Mouse (Mus musculus): Measurements from ENCODE around the gene Pih1d1. TPM values are rescaled to one million over a fixed set of nuclear protein-coding genes. Genes with fewer than 3 reads are reported as not detected.

Gene Pih1d1
- total and polyA plus RNA-seq, 3 experiments = 141 to 148 TPM; not detected in 1

- Histone ChIP-seq H3K9me3 (replicated peaks; ENCODE audit: insufficient read depth, low read length) (no peaks in the 10 kb centered on the region), H3K4me1 (ENCODE audit: control insufficient read depth in 1 of 2, insufficient read depth in 2 of 2, low read length in 2 of 2) (peaks cover 4 to 12% of the 10 kb centered on the region in 2 experiments; a peak in 3 of 4 replicates), H3K4me3 (ENCODE audit: control insufficient read depth in 1 of 2, insufficient read depth in 1 of 2, low read depth in 2 of 2, low read length in 2 of 2) (peak overlapping the region; percentile 84 to 85), H3K27me3 (ENCODE audit: control insufficient read depth in 1 of 2, insufficient read depth in 2 of 2, low read length in 2 of 2) (no peaks in the 10 kb centered on the region), H3K9ac (ENCODE audit: control insufficient read depth, low read depth, low read length, poor library complexity, severe bottlenecking) (peak overlapping the region; percentile 99), H3K36me3 (ENCODE audit: control insufficient read depth in 1 of 2, insufficient read depth in 2 of 2, low read length in 2 of 2) (peaks cover 0 to 7% of the 10 kb centered on the region in 2 experiments; a peak in 2 of 4 replicates), H3K79me2 (ENCODE audit: control insufficient read depth, insufficient read depth, low read length, poor library complexity) (peaks cover 7% of the 10 kb centered on the region; the same call in 1 of the 2 replicates), H3K27ac (ENCODE audit: control insufficient read depth, low read depth, low read length) (peak overlapping the region; percentile 92)
- DNase-seq (ENCODE audit: low read depth, low spot score) = peak; percentile 24
- TF ChIP-seq MAX (IDR thresholded peaks at IDR 0.05; ENCODE audit: low read length) = no peak
- TF ChIP-seq HCFC1 (IDR thresholded peaks at IDR 0.05; ENCODE audit: low read depth, low read length) = no peak
- no peak for TF ChIP-seq TCF12 (IDR thresholded peaks at IDR 0.05; ENCODE audit: low read depth, low read length)
- no peak for TF ChIP-seq TAL1 (IDR thresholded peaks at IDR 0.05; ENCODE audit: low read length)
- no peak for TF ChIP-seq POLR2A (IDR thresholded peaks at IDR 0.05; ENCODE audit: control insufficient read depth in 1 of 2, insufficient read depth in 1 of 2, low read depth in 1 of 2, low read length in 2 of 2, poor library complexity in 1 of 2)
- TF ChIP-seq ZMIZ1 (IDR thresholded peaks at IDR 0.05; ENCODE audit: low read depth, low read length) = no peak
- TF ChIP-seq MAFK (IDR thresholded peaks at IDR 0.05; ENCODE audit: borderline replicate concordance, low read depth, low read length) = no peak
- TF ChIP-seq E2F4 (IDR thresholded peaks at IDR 0.05; ENCODE audit: borderline replicate concordance, low read depth, low read length) = no peak
- no peak for TF ChIP-seq CHD2 (IDR thresholded peaks at IDR 0.05; ENCODE audit: low read length)
- TF ChIP-seq ZKSCAN1 (IDR thresholded peaks at IDR 0.05; ENCODE audit: low read depth, low read length) = no peak
Observed at GRCm38 (mm10) chr7:45153586-45153985, 517 bp upstream of the Pih1d1 start.

DNA sequence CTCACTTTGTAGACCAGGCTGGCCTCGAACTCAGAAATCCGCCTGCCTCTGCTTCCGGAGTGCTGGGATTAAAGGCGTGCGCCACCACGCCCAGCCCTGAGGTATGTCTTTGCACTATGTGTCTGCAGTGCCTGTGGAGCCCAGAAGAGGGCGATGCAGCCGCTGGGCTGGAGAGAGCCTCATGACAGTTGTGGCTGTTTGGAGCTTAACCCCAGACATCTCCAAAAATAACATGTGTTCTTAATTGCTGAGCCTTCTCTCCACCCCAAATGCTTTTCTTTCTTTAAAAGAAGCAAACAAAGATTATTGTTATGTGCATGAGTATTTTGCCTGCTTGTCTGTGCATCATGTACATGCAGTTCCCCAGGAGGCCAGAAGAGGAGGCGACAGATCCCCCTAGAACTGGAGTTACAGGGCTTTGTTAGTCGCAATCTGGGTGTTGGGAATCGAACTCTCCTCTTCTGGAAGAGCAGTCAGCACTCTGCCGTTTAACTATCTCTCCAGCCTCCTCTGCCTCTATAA is 951 bp downstream of the Pih1d1 start:
- Histone ChIP-seq H3K27ac (ENCODE audit: control insufficient read depth, low read depth, low read length) (peak overlapping the region; percentile 85), H3K9ac (ENCODE audit: control insufficient read depth, low read depth, low read length, poor library complexity, severe bottlenecking) (peak overlapping the region; percentile 63), H3K79me2 (ENCODE audit: control insufficient read depth, insufficient read depth, low read length, poor library complexity) (peaks cover 7% of the 10 kb centered on the region; the same call in 1 of the 2 replicates), H3K4me3 (ENCODE audit: control insufficient read depth in 1 of 2, insufficient read depth in 1 of 2, low read depth in 2 of 2, low read length in 2 of 2) (peak overlapping the region; percentile 69 to 85), H3K27me3 (ENCODE audit: control insufficient read depth in 1 of 2, insufficient read depth in 2 of 2, low read length in 2 of 2) (no peaks in the 10 kb centered on the region), H3K4me1 (ENCODE audit: control insufficient read depth in 1 of 2, insufficient read depth in 2 of 2, low read length in 2 of 2) (peaks cover 4 to 12% of the 10 kb centered on the region in 2 experiments; a peak in 3 of 4 replicates), H3K36me3 (ENCODE audit: control insufficient read depth in 1 of 2, insufficient read depth in 2 of 2, low read length in 2 of 2) (peaks cover 0 to 7% of the 10 kb centered on the region in 2 experiments; a peak in 2 of 4 replicates), H3K9me3 (replicated peaks; ENCODE audit: insufficient read depth, low read length) (no peaks in the 10 kb centered on the region)
- DNase-seq (ENCODE audit: low read depth, low spot score) = peak; percentile 89
- peak; percentile 31; the same call in 1 of the 2 replicates for TF ChIP-seq SMC3 (IDR thresholded peaks at IDR 0.05; ENCODE audit: low read depth, low read length)
- TF ChIP-seq POLR2A (IDR thresholded peaks at IDR 0.05; ENCODE audit: control insufficient read depth in 1 of 2, insufficient read depth in 1 of 2, low read depth in 1 of 2, low read length in 2 of 2, poor library complexity in 1 of 2) = no peak
- TF ChIP-seq E2F4 (IDR thresholded peaks at IDR 0.05; ENCODE audit: borderline replicate concordance, low read depth, low read length) = no peak
- TF ChIP-seq MAFK (IDR thresholded peaks at IDR 0.05; ENCODE audit: borderline replicate concordance, low read depth, low read length) = no peak
- TF ChIP-seq POLR2AphosphoS2 (IDR thresholded peaks at IDR 0.05; ENCODE audit: low read length) = no peak
- peak; percentile 58; the same call in 1 of the 2 replicates for TF ChIP-seq MYB (IDR thresholded peaks at IDR 0.05; ENCODE audit: low read depth, low read length)
- TF ChIP-seq ZKSCAN1 (IDR thresholded peaks at IDR 0.05; ENCODE audit: low read depth, low read length) = no peak
- TF ChIP-seq MEF2A (IDR thresholded peaks at IDR 0.05; ENCODE audit: extremely low read depth, insufficient replicate concordance, low read depth, low read length, poor library complexity, severe bottlenecking) = no peak
- TF ChIP-seq GATA1 (IDR thresholded peaks at IDR 0.05; ENCODE audit: low read depth, low read length) = no peak
- TF ChIP-seq ZC3H11A (IDR thresholded peaks at IDR 0.05; ENCODE audit: low read depth, low read length) = 0 out of 2 replicates have a peak, but pooled peaks have one; percentile 7
- 0 out of 2 replicates have a peak, but pooled peaks have one; percentile 18 for TF ChIP-seq TCF12 (IDR thresholded peaks at IDR 0.05; ENCODE audit: low read depth, low read length)
- no peak for TF ChIP-seq GABPA (IDR thresholded peaks at IDR 0.05; ENCODE audit: low read depth, low read length)
- TF ChIP-seq NELFE (IDR thresholded peaks at IDR 0.05; ENCODE audit: low read depth, low read length) = no peak
- TF ChIP-seq RAD21 (IDR thresholded peaks at IDR 0.05; ENCODE audit: low read depth, low read length) = no peak; the same call in none of the 2 replicates
- TF ChIP-seq CHD1 (IDR thresholded peaks at IDR 0.05; ENCODE audit: low read depth, low read length) = no peak
- TF ChIP-seq MAX (IDR thresholded peaks at IDR 0.05; ENCODE audit: low read length) = peak; percentile 62; the same call in 1 of the 2 replicates
- no peak for TF ChIP-seq ZNF384 (IDR thresholded peaks at IDR 0.05; ENCODE audit: low read depth, low read length)
- peak; percentile 57; the same call in 1 of the 2 replicates for TF ChIP-seq ELF1 (IDR thresholded peaks at IDR 0.05; ENCODE audit: low read depth, low read length)
- no peak for TF ChIP-seq POLR2AphosphoS5 (IDR thresholded peaks at IDR 0.05; ENCODE audit: borderline replicate concordance, low read depth, low read length)
- no peak for TF ChIP-seq ZMIZ1 (IDR thresholded peaks at IDR 0.05; ENCODE audit: low read depth, low read length)
- TF ChIP-seq RCOR1 (IDR thresholded peaks at IDR 0.05; ENCODE audit: low read depth, low read length) = no peak
- no peak for TF ChIP-seq CHD2 (IDR thresholded peaks at IDR 0.05; ENCODE audit: low read length)
- TF ChIP-seq MXI1 (IDR thresholded peaks at IDR 0.05; ENCODE audit: low read depth, low read length) = no peak; the same call in 1 of the 2 replicates
- TF ChIP-seq HCFC1 (IDR thresholded peaks at IDR 0.05; ENCODE audit: low read depth, low read length) = no peak; the same call in none of the 2 replicates
- no peak for TF ChIP-seq TAL1 (IDR thresholded peaks at IDR 0.05; ENCODE audit: low read length)
- peak; percentile 10; the same call in 1 of the 2 replicates for TF ChIP-seq SIN3A (IDR thresholded peaks at IDR 0.05; ENCODE audit: low read length)
- no peak for TF ChIP-seq JUND (IDR thresholded peaks at IDR 0.05; ENCODE audit: low read depth, low read length)
- TF ChIP-seq BHLHE40 (IDR thresholded peaks at IDR 0.05; ENCODE audit: borderline replicate concordance, low read depth, low read length) = no peak
